Mouse (Mus musculus) ES-Bruce4 (cell line): ENCODE data around the gene Gm17349. TPM values are rescaled to one million over a fixed set of nuclear protein-coding genes. Genes with fewer than 3 reads are reported as not detected.

Experiments used
- H3K27ac ChIP-seq: 2 replicates; pipeline ENCODE4 v1.5.1; 2012; ENCODE audit warnings: low read length, inconsistent platforms; ENCODE audit not compliant: insufficient read depth
- H3K27me3 ChIP-seq: 2 replicates; pipeline ENCODE4 v1.6.1; 2012; ENCODE audit warnings: mild to moderate bottlenecking, low read length, inconsistent platforms; ENCODE audit not compliant: control insufficient read depth, poor library complexity, insufficient read depth, severe bottlenecking
- H3K36me3 ChIP-seq: 2 replicates; pipeline ENCODE4 v1.6.1; 2012; ENCODE audit warnings: inconsistent platforms, mild to moderate bottlenecking, low read length, moderate library complexity; ENCODE audit not compliant: control insufficient read depth, poor library complexity, insufficient read depth, severe bottlenecking
- H3K4me1 ChIP-seq: one replicate; pipeline ENCODE4 v1.8.1; 2011; ENCODE audit warnings: low read length; ENCODE audit not compliant: control insufficient read depth, insufficient read depth
- H3K4me3 ChIP-seq: 2 replicates; pipeline ENCODE4 v1.5.1; 2011; ENCODE audit warnings: low read depth, mild to moderate bottlenecking, low read length
- H3K9ac ChIP-seq: 2 replicates; pipeline ENCODE4 v1.6.1; 2012; ENCODE audit warnings: low read depth, mild to moderate bottlenecking, inconsistent platforms; ENCODE audit not compliant: poor library complexity, severe bottlenecking
- H3K9me3 ChIP-seq: replicated peaks from 2 replicates; pipeline ENCODE4 v1.6.1; 2012; ENCODE audit warnings: mild to moderate bottlenecking, low read length, inconsistent platforms; ENCODE audit not compliant: control insufficient read depth, poor library complexity, insufficient read depth, severe bottlenecking
- CTCF ChIP-seq: IDR thresholded peaks from one replicate; pipeline ENCODE4 v1.8.1; 2011; ENCODE audit warnings: low read depth, low read length
- EP300 ChIP-seq: IDR thresholded peaks from 2 replicates; pipeline ENCODE4 v1.6.1; 2011; ENCODE audit warnings: low read depth, low read length; ENCODE audit not compliant: insufficient read depth
- POLR2A ChIP-seq: IDR thresholded peaks from one replicate; pipeline ENCODE4 v1.8.1; 2011; ENCODE audit warnings: low read length; ENCODE audit not compliant: insufficient read depth
- polyA plus RNA-seq: library from polyadenylated mRNA; stranded (reverse); fragments of >200 nt; gene quantifications from 2 replicates; pipeline ENCODE4 v1.2.4, GENCODE M21; 2011; ENCODE audit warnings: low read depth; ENCODE audit not compliant: missing spikeins, insufficient read depth, insufficient read length

Gene Gm17349
- polyA plus RNA-seq, 1 experiment: not detected

GRCm38 (mm10) chr15:99726549-99726948, 21.3 kb upstream of the Gm17349 start:
- no peak overlapping the region for H3K27ac ChIP-seq

GRCm38 (mm10) chr15:99725341-99726155, 20.3 kb upstream of the Gm17349 start, which contains the start of gene Cox14:
TSS of gene Cox14 (plus strand) at chr15:99725618.
- Histone ChIP-seq H3K27me3 (no peaks in the 10 kb centered on the region), H3K9ac (peak within 1 kb of the TSS; percentile 86), H3K27ac (peak within 1 kb of the TSS; percentile 19; the same call in 1 of the 2 replicates), H3K4me3 (peak within 1 kb of the TSS; percentile 93), H3K4me1 (peaks cover 7% of the 10 kb centered on the region), H3K9me3 (peaks cover 4% of the 10 kb centered on the region; the same call in 1 of the 2 replicates), H3K36me3 (peaks cover 16% of the 10 kb centered on the region)
- no peak for TF ChIP-seq POLR2A
- peak; percentile 95 for TF ChIP-seq CTCF

More at GRCm38 (mm10) chr15:99726549-99726948, 21.3 kb upstream of the Gm17349 start:
- peak overlapping the region; percentile 86 for H3K9ac ChIP-seq
- TF ChIP-seq POLR2A (no peak), CTCF (no peak), EP300 (no peak)
- no peak overlapping the region for H3K4me3 ChIP-seq
- H3K36me3 ChIP-seq: peaks cover 16% of the 10 kb centered on the region
- H3K27me3 ChIP-seq: no peaks in the 10 kb centered on the region
- H3K4me1 ChIP-seq: peaks cover 7% of the 10 kb centered on the region
- peaks cover 4% of the 10 kb centered on the region; the same call in 1 of the 2 replicates for H3K9me3 ChIP-seq

- peak overlapping the region; percentile 14 for H3K9ac ChIP-seq
- H3K4me1 ChIP-seq: peaks cover 7% of the 10 kb centered on the region
- H3K4me3 ChIP-seq: 0 out of 2 replicates have a peak overlapping the region, but pooled peaks have one; percentile 4
- TF ChIP-seq CTCF (peak; percentile 55), POLR2A (no peak), EP300 (0 out of 2 replicates have a peak, but pooled peaks have one; percentile 15)
- H3K27me3 ChIP-seq: no peaks in the 10 kb centered on the region
- peaks cover 13% of the 10 kb centered on the region for H3K36me3 ChIP-seq
- H3K27ac ChIP-seq: peak overlapping the region; percentile 30; the same call in 1 of the 2 replicates
- peaks cover 4% of the 10 kb centered on the region; the same call in 1 of the 2 replicates for H3K9me3 ChIP-seq
Measured at GRCm38 (mm10) chr15:99724292-99725021, 19.2 kb upstream of the Gm17349 start.

- Histone ChIP-seq H3K4me1 (peaks cover 7% of the 10 kb centered on the region), H3K27me3 (no peaks in the 10 kb centered on the region), H3K9ac (peak overlapping the region; percentile 14; the same call in 1 of the 2 replicates), H3K9me3 (0 out of 2 replicates have a peak, but pooled peaks cover under 1% of the 10 kb centered on the region), H3K4me3 (0 out of 2 replicates have a peak overlapping the region, but pooled peaks have one; percentile 5), H3K27ac (peak overlapping the region; percentile 47), H3K36me3 (peaks cover 10% of the 10 kb centered on the region)
- TF ChIP-seq POLR2A (no peak), CTCF (no peak), EP300 (0 out of 2 replicates have a peak, but pooled peaks have one; percentile 11)
Measured at GRCm38 (mm10) chr15:99723515-99724291, 18.4 kb upstream of the Gm17349 start.

- Histone ChIP-seq H3K27ac (no peak overlapping the region), H3K9me3 (no peaks in the 10 kb centered on the region), H3K4me3 (peak overlapping the region; percentile 6), H3K9ac (peak overlapping the region; percentile 14; the same call in 1 of the 2 replicates), H3K36me3 (peaks cover 7% of the 10 kb centered on the region), H3K27me3 (no peaks in the 10 kb centered on the region), H3K4me1 (peaks cover 7% of the 10 kb centered on the region)
- TF ChIP-seq POLR2A: no peak
- TF ChIP-seq EP300: 0 out of 2 replicates have a peak, but pooled peaks have one; percentile 21
Measured at GRCm38 (mm10) chr15:99723120-99723514, 17.8 kb upstream of the Gm17349 start.
